Mouse (Mus musculus): ENCODE data around the gene Napepld.

GRCm38 (mm10) chr5:21669307-21669706 is 31.9 kb downstream of the Napepld start:
- no peak for TF ChIP-seq CTCF (IDR thresholded peaks at IDR 0.05; ENCODE audit: borderline replicate concordance, insufficient read depth, low read depth, low read length)
- no peak for TF ChIP-seq POLR2A (IDR thresholded peaks at IDR 0.05; ENCODE audit: borderline replicate concordance, insufficient read depth, low read length)
